Mouse (Mus musculus): ENCODE results near the gene Inka2.
A peak's percentile ranks its signal among the peaks of the same experiment; 100 is the strongest.

Gene Inka2

DNA sequence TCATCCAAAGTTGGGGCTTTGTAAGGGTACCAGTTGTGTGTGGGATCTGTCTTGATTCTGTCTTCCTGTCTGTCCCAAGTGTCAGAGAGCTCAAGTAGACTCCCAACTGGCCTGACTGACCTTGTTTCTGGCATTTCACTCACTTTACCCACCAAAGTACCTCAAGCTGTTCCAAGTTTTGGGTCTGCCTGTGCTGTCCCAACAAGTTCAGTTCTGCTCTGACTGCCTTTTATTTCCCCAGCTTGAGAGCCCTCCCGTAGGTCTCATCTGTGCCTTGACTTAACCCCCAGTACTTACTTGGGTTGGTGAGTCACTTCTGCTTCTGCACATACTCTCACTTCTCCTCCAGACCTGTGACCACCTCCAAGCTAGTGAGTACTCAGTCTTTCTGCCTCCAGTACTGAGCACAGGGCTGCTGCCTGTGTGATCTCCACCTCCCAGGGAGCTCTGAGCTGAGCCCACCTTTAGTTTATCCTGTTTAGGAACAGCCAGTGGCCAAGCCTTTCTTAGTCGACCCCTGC is 17.3 kb downstream of the Inka2 start:
- no peak for DNase-seq (ENCODE audit: inconsistent ontology term)

DNA sequence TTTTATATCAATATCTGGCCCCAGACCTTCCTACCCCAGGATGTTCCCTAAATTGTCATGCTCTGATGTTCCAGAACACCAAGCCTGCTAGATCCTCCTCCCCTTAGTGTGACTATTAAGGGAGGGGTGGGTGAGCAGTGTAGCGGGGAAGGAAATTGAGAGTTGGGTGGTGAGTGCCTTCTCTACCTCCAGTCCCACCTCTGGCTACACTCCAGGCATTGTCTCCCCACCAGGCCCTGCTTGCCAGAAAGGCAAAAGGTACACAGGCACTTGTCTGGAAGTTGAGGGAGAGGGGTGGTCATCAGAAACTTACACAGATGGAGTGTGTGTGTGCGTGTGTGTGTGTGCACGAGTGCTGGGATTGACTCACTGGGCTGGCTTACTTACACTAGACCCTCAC is 18.1 kb downstream of the Inka2 start:
- no peak for DNase-seq (ENCODE audit: inconsistent ontology term)

DNA sequence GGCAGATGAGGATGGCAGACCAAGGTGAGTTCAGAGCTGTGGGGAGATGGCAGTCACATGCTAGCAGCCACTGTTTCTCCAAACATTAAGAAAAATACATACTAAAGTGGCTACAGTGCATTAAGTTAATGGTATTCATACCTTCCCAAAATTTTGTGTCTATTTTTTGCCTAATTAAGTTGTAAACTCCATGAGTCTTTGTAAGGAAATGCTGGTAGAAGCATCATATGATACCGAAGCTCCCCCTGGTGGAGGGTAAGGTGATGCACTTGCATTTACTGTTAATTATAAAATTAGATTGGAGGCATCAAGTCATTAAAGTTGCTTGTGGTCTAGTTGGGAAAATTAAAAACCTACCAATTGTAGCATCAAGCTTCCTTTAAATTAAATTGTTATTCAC is 21.6 kb downstream of the Inka2 start:
- DNase-seq (ENCODE audit: inconsistent ontology term): peak; percentile 64

DNA sequence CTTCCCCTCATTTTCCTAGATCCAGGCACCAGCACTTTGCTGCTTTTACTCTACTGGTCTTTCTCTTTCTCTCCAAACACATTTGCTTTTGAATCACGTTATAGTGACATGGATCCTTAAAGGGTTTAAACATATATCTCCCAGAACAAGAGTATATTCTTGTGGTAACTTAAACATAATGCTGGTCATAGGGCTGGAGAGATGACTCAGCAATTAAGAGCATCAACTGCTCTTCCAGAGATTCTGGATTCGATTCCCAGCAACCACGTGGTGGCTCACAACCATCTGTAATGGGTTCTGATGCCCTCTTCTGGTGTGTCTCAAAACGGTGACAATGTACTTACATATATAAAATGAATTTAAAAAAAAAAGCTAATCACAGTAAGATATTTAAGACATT is 28.0 kb downstream of the Inka2 start:
- no peak for DNase-seq (ENCODE audit: inconsistent ontology term)

DNA sequence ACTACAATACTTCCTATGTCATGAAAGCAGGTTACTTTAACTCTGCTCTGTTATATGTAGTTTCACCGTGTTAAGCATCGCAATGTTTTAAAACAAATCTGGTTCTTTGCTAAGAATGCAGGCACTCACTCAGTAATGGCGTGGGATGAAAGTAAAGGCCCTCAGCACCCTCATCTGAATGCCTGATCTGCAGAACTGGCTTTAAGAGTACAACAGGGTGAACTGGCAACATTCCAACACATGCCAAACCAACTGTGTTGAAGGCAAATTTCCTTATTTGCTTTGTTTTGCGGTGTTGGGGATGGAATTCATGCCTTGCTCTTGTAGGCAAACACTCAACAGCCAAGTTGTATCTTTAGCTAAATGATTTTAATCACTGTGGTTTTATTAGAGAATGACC is 29.1 kb downstream of the Inka2 start:
- no peak for DNase-seq (ENCODE audit: inconsistent ontology term)

DNA sequence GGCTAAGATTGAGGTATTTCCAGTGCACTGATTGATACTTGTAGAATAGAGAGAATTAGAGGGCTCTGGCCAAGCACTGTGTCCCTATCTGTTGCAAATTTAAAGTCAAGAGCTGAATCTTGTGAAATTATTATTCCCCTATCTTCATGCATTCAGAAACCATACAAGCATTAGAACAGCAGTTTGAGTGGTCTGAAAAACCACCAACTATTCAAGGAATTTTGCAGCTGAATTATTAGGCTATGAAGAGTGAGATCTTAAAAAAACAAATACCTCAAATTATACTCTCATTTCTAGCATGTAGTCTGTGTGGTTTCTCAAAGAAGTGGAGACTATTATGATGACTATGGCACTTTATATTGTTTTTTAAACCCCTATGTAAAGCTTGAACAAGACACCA is 30.9 kb downstream of the Inka2 start:
- DNase-seq (ENCODE audit: inconsistent ontology term): peak; percentile 52

DNA sequence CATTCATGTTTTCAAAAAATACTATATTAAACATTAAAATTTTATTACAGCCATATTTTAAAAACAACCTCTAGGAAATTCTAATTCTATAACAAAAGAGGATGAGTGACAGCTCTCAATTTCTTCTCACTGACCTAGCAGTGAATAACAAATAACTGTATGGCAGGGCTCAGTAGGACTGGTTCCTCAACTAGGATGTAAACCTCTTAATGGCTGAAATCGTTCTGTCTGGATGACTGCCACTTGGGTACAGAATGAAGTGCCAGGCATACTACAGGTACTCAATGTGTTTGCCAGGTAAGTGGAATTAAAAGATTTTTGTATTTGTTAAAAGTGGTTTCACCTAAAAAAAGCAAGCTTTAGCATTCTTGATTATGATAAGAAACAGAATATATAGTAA is 31.7 kb downstream of the Inka2 start:
- no peak for DNase-seq (ENCODE audit: inconsistent ontology term)

DNA sequence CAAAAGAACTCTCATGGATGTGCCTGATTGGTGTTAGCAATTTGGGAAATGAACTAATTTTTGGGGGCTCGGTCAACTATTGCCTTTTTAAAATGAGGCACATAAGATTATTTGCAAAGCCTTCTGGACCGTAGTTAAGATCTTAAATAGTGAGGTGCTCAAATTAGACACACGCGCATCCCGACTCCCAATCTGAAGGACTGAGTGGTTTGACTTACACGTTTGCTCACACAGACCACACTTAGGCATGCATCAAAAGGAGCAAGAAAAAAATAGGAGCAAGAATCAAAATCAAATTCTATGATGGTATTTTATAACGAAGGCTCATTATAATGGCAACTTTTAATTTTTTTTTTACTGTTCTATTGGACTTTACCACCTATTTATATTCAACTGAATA is 32.7 kb downstream of the Inka2 start:
- no peak for DNase-seq (ENCODE audit: inconsistent ontology term)

DNA sequence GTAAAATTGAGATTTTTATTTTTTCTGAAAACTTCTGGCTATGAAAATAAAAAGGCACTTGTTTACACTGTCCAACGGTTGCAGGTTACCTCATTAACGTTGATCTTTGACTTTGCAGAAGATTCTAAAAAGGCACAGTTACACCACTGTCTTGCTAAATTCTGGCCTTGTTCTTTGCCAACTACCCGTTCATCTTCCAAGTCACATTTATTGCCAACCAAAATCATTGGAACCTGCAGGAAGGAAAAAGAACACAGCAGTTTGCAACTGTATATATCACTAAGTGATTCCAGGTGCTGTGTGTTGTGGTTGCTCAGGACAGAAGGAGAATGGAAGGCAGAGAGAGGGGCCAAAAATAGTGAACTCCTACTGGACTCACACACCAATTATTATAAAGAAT is 33.3 kb downstream of the Inka2 start:
- DNase-seq (ENCODE audit: inconsistent ontology term): no peak

DNA sequence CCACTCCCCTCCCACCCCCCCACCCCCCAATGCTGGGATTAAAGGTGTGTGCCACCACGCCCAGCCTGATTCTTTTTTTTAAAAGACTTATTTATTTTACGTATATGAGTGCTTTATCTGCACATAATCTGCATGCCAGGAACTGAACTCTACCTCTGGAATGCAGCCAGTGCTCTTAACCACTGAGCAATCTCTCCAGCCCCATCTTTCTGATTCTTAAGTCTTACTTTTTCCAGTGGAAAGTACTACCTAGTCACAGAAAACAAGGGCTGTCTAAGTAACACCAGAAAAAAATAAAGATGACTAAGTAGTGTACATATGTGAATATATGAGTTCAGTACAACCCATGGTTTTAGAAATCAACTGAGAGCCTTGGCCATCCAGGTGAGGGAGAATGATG is 42.1 kb downstream of the Inka2 start:
- DNase-seq (ENCODE audit: inconsistent ontology term): no peak

DNA sequence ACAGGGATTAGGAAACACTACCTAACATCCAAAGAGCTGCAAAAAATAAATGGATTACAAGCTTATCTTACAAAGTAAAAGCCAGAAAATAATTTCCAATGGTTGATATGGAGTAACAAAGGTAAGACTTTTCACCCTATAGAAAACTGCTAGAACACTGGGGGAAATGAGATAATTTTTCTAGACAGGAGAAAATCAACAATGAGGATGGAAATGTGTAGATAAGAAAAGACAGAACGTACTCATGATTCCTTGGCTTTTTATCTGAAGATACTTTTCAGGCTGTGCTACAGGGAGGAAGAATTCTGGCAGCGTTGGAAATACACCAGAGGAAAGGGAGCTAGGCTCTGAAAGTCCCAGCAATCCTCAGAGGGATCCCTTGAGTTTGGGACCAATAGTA is 46.4 kb downstream of the Inka2 start:
- no peak for DNase-seq (ENCODE audit: inconsistent ontology term)

DNA sequence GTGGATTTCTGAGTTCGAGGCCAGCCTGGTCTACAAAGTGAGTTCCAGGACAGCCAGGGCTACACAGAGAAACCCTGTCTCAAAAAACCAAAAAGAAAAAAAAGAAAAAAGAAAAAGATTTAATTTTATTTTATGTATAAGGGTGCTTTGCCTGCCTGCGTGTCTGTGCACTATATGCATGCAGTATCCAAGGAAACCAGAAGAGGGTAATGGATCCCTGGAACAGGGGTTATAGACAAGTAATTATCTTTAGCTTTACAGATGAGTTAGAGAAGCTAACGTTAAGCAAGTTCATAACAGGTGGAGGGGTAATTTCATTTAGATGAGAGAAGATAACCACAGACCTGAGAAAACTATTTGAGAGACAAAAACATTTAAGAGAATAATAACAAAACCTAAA is 49.8 kb downstream of the Inka2 start:
- no peak for DNase-seq (ENCODE audit: inconsistent ontology term)

DNA sequence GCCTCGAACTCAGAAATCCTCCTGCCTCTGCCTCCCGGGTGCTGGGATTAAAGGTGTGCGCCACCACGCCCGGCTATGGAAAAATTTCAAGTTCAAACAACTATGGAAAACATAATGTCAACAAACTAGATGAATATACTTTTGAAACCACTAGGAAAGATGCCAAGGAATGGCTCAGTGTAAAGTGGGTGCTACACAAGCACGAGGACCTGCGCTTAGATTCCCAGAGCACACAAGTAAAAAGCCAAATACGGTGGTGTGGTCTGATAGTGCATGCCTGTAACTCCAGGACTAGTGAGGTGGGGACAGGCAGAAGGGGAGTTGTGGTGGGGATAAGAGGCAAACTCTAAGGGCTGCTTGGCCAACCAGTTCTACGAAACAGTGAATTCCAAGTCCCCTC is 50.7 kb downstream of the Inka2 start:
- DNase-seq (ENCODE audit: inconsistent ontology term): no peak

DNA sequence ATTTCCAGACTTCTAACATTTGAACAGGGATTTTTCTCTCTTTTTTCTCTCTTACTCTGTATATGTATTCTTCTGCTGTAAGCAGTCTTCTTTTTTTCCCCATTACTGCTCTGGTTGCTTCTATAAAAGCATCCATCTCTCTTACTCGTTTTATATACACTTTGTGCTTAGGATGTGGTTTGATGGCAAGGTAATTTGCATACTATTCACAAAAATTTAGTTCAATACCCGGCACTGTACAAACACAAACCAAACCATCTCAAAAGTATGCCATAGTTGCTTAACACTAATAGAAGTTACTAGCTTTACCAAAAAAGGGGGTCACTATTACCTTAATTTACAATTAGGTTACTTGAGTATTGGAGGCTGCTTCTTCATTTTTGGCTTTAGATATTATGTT is 52.1 kb downstream of the Inka2 start:
- no peak for DNase-seq (ENCODE audit: inconsistent ontology term)

DNA sequence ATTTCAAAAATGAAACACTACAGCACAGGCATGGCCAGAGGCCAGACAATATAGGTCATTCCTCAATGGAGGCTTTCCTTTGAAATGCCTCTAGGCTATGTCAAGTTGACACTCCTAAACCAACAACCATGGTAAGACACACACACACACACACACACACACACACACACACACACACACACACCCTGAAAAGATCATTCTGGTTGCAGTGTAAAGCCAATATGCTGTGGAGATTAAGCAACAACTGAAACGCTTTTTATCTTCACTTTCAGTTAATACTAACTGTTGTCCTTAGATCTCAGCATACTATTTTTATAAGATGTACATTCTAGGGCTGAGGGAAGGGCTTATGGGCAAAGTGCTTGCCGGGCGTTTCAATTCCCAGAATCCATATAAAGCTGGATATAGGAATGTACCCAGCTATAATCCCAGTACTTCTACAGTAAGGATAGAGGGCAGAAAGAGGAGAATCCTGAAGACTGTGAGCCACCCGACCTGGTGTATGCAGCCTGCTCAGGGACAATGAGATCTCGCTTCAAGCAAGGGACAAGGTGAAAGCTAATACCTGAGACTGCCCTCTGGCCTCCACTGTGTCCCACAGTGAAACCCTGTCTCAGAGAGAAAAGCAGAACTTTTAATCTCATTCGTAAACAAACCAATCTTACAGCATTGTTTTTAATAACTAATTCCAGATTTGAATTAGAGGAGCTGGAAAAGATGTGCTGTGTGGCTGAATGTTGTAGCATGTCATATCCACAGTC is 53.1 kb downstream of the Inka2 start:
- DNase-seq (ENCODE audit: inconsistent ontology term): peak; percentile 17

DNA sequence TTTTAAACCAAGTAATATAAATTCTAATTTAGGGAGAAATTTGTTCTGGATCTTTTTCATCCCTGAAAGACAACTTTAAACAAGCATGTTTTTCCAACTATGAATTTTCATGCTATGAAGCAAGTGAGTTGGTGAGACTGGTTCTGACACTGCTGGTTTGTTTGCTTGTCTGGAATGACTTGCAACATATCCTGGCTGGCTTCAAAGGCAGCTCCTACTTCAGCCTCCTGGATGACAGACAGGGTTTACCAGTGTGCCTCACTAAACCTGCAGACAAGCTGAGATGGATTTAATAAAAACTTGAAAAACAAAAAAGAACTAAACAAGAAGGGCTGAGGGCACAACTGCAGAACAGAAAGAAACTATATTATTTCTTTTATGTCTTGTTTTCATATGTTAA is 53.7 kb downstream of the Inka2 start:
- no peak for DNase-seq (ENCODE audit: inconsistent ontology term)

DNA sequence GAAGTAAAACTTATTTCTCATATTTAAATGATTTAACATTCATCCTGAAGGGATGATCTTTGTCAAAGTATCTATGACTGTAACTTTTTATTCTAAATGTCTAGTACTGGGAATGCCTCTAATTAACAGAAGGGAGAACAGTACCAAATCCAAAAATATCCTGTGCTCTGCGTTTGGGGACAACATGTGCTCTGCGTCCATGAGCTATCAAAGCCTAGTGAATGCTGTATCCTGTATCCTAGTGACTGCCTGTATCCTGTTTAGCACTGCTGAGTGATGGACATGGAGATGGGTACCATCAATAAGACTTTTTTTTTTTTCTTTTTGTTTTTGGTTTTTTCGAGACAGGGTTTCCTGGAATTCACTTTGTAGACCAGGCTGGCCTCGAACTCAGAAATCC is 54.3 kb downstream of the Inka2 start:
- DNase-seq (ENCODE audit: inconsistent ontology term): no peak

DNA sequence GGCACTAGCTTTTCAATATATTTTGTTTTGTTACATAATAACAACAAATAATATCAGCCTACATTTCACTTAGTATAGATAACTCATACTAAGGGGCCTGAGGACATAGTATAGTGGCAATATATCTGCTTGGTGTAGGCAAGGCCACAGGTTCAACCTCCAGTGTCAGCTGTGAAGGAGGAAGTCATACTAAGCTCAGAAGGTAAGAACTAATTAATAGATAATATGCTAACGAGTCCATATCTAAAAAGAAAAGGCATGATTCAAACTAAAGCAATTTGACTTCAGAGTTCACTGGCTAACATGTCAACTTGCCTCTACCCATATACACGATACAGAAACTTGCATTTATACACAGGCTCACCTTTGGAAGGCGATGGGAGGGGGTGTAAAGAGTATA is 55.7 kb downstream of the Inka2 start:
- no peak for DNase-seq (ENCODE audit: inconsistent ontology term)

DNA sequence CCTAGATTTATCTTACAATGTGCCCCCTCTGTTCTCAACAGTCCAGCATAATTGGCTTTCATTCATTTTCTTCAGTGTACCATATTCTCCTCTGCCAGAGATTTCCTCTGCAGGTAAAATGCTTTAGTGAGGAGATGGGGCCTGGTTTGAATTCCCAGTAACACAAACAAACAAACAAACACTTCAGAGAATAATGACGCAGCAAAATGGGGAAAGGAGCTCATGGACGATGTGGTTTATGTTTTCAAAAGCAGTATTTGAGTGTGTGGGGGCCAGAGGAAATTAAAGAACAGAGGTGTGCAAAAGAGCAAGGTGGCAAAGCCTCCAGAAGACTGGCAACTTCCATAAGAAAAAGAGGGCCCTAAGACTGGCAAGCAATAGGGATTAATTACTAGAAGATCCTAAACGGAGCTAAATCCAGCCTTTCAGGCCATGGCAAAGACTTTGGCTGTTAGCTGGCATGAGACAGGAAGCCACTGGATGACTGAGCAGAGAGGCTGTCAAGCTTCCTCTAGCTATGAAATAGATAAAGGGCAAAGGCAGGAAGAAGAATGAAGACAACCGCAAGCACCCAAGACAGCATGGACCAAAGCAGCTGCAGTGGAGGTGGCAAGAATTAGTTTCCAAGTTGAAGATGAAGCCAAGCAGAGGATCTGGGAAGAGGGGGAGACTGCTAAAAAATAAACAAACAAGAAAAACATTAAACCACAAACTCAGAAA is 58.9 kb downstream of the Inka2 start:
- peak; percentile 26 for DNase-seq (ENCODE audit: inconsistent ontology term)

DNA sequence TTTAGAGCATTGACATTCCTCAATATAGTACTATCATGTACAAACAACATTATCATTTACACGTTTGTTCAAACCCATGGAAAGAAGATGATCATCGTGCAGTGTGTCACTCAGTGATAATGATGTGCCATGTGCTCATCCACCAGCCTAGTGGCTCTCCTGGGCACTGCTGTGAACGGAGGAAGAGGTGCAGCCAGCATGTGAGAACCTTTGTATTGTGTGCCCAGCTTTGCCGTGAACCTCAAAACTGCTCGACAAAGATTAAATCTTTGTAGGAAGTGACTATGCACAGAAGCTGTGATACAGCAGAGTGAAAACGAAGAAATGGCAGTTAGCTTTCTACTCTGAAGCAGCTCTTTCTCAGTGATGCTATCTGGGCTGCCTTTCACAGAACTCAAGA is 64.1 kb downstream of the Inka2 start:
- no peak for DNase-seq (ENCODE audit: inconsistent ontology term)

DNA sequence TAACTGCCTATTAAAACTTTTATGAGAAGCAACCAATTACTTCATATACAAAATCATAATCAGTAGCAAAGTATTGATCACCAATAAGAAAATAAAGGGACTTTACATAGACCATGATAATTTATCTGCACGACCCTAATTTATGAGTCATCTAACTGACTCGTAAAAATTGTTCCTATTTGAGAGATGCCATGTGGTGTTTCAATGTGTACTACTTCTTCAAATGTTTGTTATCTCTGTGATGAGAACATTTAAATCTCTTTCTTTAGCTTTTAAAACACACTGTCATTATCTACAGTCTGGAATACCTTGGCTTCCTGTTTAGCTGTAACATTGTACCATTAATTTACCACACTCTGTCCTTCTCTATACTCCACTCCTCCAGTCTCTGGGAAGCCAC is 65.0 kb downstream of the Inka2 start:
- no peak for DNase-seq (ENCODE audit: inconsistent ontology term)
